Comparison of ENCODE assay signal across 9 mouse cellular contexts in genomic region chr8:61426671-61427070, GRCm38 (mm10).
"Had no signal": no experiment of that assay in that cellular context is flagged by ENCODE, and none has a peak within 500 bp of the region (broad histone marks: within the 10 kb centered on the region; RNA-seq: fewer than 3 reads in every experiment).

No protein-coding gene starts in this region.

- DNase-seq: kidney, postnatal 10 days; lung, postnatal 14 days had no signal

- H3K36me3 ChIP-seq: limb, embryonic 10.5 days; liver, embryonic 12.5 days; lung, embryonic 15.5 days; midbrain, embryonic 12.5 days; neural tube, embryonic 15.5 days had no signal

- ATAC-seq: midbrain, embryonic 16.5 days had no signal

- H3K4me3 ChIP-seq: left cerebral cortex, adult 2 months; limb, embryonic 10.5 days; liver, embryonic 12.5 days; lung, embryonic 15.5 days; midbrain, embryonic 12.5 days; neural tube, embryonic 15.5 days had no signal

- H3K27me3 ChIP-seq: liver, embryonic 12.5 days; lung, embryonic 15.5 days; midbrain, embryonic 12.5 days; neural tube, embryonic 15.5 days had no signal

- H3K9me3 ChIP-seq: limb, embryonic 10.5 days; liver, embryonic 12.5 days; lung, embryonic 15.5 days; midbrain, embryonic 12.5 days; neural tube, embryonic 15.5 days had no signal

- H3K4me1 ChIP-seq: midbrain, embryonic 12.5 days; neural tube, embryonic 15.5 days had no signal
